In the genomic region with DNA sequence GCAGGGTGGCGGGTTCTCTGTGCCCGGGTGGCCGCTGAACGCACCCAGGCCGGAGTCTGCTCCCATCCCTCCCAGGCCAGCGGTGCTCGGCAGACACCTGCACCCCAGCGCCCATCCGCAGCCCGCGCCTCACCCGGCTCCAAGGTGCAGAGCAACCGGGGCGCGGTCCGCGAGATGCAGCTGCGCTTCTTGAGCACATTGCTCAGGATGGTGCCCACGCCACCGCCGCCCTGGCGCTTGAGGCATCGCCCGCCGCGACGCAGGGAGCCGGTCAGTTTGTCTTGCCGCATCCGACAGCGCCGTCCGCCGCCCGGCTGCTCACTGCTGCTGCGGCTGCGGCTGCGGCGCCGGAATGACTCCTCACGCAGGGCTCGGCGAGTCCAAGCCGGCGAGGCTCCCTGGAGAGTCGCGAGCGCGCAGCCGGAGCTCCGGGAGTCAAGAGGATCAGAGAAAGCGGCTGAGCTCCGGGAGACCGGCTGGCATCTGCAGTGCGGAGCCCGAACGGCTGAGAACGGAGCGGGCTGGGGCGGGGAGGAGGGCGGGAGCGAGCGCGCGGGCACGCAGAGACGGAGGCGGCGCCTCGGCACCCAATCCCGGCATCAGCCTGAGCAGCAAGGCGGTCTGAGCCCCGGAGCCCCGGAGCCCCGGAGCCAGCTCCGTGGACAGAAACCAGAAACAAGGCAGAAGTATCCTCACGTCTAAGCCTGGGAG, we compare ENCODE assay signal across 8 mouse cellular contexts. TPM values are rescaled to one million over a fixed set of nuclear protein-coding genes. Genes with fewer than 3 reads are reported as not detected.
DNase-seq lines count a peak whose midpoint lies in the region; ATAC-seq lines count a peak whose summit lies in the region.

No protein-coding gene starts in this region.

- peak overlapping the region; percentile 87 for H3K4me3 ChIP-seq in hindbrain, embryonic 14.5 days (replicated peaks; ENCODE audit: low read length)

- DNase-seq in R1 (ENCODE audit: low read depth, low spot score): peak; percentile 55
- DNase-seq in cerebellum, adult 9-10 months: peak; percentile 80
- DNase-seq in frontal cortex, postnatal 25 days (ENCODE audit: low spot score in 2 of 2): peak; percentile 62 to 74
- DNase-seq in hindbrain, embryonic 14.5 days (ENCODE audit: low spot score): peak; percentile 80
- peak; percentile 78 to 79 for DNase-seq in layer of hippocampus, postnatal 25 days (ENCODE audit: extremely low spot score in 1 of 2, low spot score in 1 of 2)
- peak; percentile 71 for DNase-seq in lung, postnatal 10 days
- DNase-seq in ovary, postnatal 36 days (ENCODE audit: low spot score): peak; percentile 66
- DNase-seq in urinary bladder, adult 2 months (ENCODE audit: low spot score): peak; percentile 51

- no peaks in the 10 kb centered on the region for H3K9me3 ChIP-seq in hindbrain, embryonic 14.5 days (ENCODE audit: control insufficient read depth, low read length)

- H3K4me2 ChIP-seq in hindbrain, embryonic 14.5 days (replicated peaks): peak overlapping the region; percentile 60

- peak overlapping the region; percentile 96 for H3K9ac ChIP-seq in hindbrain, embryonic 14.5 days

- H3K4me1 ChIP-seq in hindbrain, embryonic 14.5 days (replicated peaks; ENCODE audit: control insufficient read depth, insufficient read depth, low read length): peaks cover 25% of the 10 kb centered on the region

- peak; percentile 91 for ATAC-seq in hindbrain, embryonic 14.5 days (ENCODE audit: low FRiP score)

- peak overlapping the region; percentile 94 for H3K27ac ChIP-seq in hindbrain, embryonic 14.5 days

- 1% methylated on average over 74 of the region's 77 CpGs for WGBS in hindbrain, embryonic 14.5 days

- H3K27me3 ChIP-seq in hindbrain, embryonic 14.5 days (ENCODE audit: control insufficient read depth, insufficient read depth, low read length): no peaks in the 10 kb centered on the region

- no peaks in the 10 kb centered on the region for H3K36me3 ChIP-seq in hindbrain, embryonic 14.5 days (replicated peaks; ENCODE audit: control insufficient read depth, insufficient read depth)

RNA-seq across cellular contexts. Expression of gene Tbc1d30, which starts 40.4 kb away (rescaled TPM):
- polyA plus RNA-seq in hindbrain, embryonic 14.5 days (2014; fragmentation: Nextera tagmentation; extraction: Ambion mirVana): 24.8 and 26.6 TPM in 2 replicates
- total RNA-seq in layer of hippocampus, postnatal 25 days (2021): 10 to 100 TPM; 40.7 to 41.3 TPM
- 8.4 and 8.7 TPM in 2 replicates for polyA plus RNA-seq in urinary bladder, adult 2 months (2012; rRNA removed)

RNA-seq across cellular contexts. Expression of gene Gns, which starts 54.2 kb away (rescaled TPM):
- 53.1 and 54.3 TPM in 2 replicates for polyA plus RNA-seq in hindbrain, embryonic 14.5 days (2014; fragmentation: Nextera tagmentation; extraction: Ambion mirVana)
- 10 to 100 TPM; 74.7 to 78.3 TPM for total RNA-seq in layer of hippocampus, postnatal 25 days (2021)
- polyA plus RNA-seq in urinary bladder, adult 2 months (2012; rRNA removed): 48.3 and 80.7 TPM in 2 replicates

Comparison
In these comparisons a context has a peak if more than half of its experiments do, and no peak if none do; other contexts are left out.
1. Peak in every context shown above with its lines: DNase-seq, ATAC-seq, H3K4me3 ChIP-seq and H3K27ac ChIP-seq.